Mouse (Mus musculus): ENCODE measurements around the gene Lypd3. TPM values are rescaled to one million over a fixed set of nuclear protein-coding genes. Genes with fewer than 3 reads are reported as not detected.

Lypd3 gene
- polyA plus RNA-seq, 2 experiments, result 0.03 TPM; not detected in 1

GRCm38 (mm10) chr7:24608017-24608416, 28.3 kb upstream of the Lypd3 start:
- Histone ChIP-seq H3K4me2 (ENCODE audit: low read depth) (no peak overlapping the region), H3K36me3 (replicated peaks; ENCODE audit: control insufficient read depth, insufficient read depth, low read depth) (no peaks in the 10 kb centered on the region), H3K9ac (replicated peaks) (no peak overlapping the region), H3K4me1 (replicated peaks; ENCODE audit: control insufficient read depth in 2 of 2, insufficient read depth in 2 of 2, low read length in 1 of 2) (peaks cover 3 to 6% of the 10 kb centered on the region in 2 experiments; a peak in 3 of 4 replicates), H3K27ac (no peak overlapping the region), H3K9me3 (ENCODE audit: control insufficient read depth, low read length) (no peaks in the 10 kb centered on the region), H3K4me3 (ENCODE audit: insufficient read depth in 1 of 2, low read depth in 2 of 2, low read length in 2 of 2) (no peak overlapping the region), H3K27me3 (ENCODE audit: control insufficient read depth, insufficient read depth, low read length) (peaks cover 13% of the 10 kb centered on the region)
- ATAC-seq (ENCODE audit: insufficient read depth) (peak; percentile 58; the same call in 1 of the 2 replicates), DNase-seq (ENCODE audit: low read depth in 3 of 3, low spot score in 3 of 3) (peak; percentile 49 to 63 (median 59))
- TF ChIP-seq EP300 (IDR thresholded peaks at IDR 0.05; ENCODE audit: low read depth), result no peak
- no peak for TF ChIP-seq CTCF (IDR thresholded peaks at IDR 0.05; ENCODE audit: low read depth)
- 27% methylated on average over 6 of the region's 6 CpGs for WGBS (ENCODE audit: insufficient replicate concordance)

DNA sequence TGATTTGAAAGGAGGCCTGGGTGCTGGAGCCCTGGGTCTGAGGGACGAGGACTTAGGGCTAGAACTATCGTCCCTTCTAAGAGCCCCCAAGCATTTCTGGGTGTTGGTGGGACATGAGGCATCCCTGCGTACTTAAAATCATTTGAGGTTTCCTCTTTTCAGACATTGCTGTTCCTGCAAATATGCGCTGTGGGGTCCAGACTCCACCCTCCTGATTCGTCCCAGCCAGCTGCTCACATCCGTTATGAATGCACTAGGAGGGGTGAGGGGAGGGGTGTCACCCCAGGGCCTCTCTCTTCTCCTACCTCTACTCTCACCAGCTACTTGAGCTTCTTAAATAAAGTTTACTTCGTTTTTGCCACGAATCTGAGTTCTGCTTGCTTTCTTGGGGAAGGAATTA, 27.8 kb upstream of the Lypd3 start:
- 33% methylated on average over 8 of the region's 8 CpGs for WGBS (ENCODE audit: insufficient replicate concordance)
- no peak overlapping the region for H3K4me3 ChIP-seq (ENCODE audit: insufficient read depth in 1 of 2, low read depth in 2 of 2, low read length in 2 of 2)
- H3K9me3 ChIP-seq (ENCODE audit: control insufficient read depth, low read length), result no peaks in the 10 kb centered on the region
- no peak overlapping the region for H3K9ac ChIP-seq (replicated peaks)
- H3K36me3 ChIP-seq (replicated peaks; ENCODE audit: control insufficient read depth, insufficient read depth, low read depth), result no peaks in the 10 kb centered on the region
- no peak overlapping the region for H3K4me2 ChIP-seq (ENCODE audit: low read depth)
- peaks cover 17% of the 10 kb centered on the region for H3K27me3 ChIP-seq (ENCODE audit: control insufficient read depth, insufficient read depth, low read length)
- ATAC-seq (ENCODE audit: insufficient read depth) (no peak), DNase-seq (ENCODE audit: low read depth in 3 of 3, low spot score in 3 of 3) (no peak)
- TF ChIP-seq CTCF (IDR thresholded peaks at IDR 0.05; ENCODE audit: low read depth) (no peak), EP300 (IDR thresholded peaks at IDR 0.05; ENCODE audit: low read depth) (no peak)
- no peak overlapping the region for H3K27ac ChIP-seq
- peaks cover 3 to 6% of the 10 kb centered on the region in 2 experiments; a peak in 3 of 4 replicates for H3K4me1 ChIP-seq (replicated peaks; ENCODE audit: control insufficient read depth in 2 of 2, insufficient read depth in 2 of 2, low read length in 1 of 2)

DNA sequence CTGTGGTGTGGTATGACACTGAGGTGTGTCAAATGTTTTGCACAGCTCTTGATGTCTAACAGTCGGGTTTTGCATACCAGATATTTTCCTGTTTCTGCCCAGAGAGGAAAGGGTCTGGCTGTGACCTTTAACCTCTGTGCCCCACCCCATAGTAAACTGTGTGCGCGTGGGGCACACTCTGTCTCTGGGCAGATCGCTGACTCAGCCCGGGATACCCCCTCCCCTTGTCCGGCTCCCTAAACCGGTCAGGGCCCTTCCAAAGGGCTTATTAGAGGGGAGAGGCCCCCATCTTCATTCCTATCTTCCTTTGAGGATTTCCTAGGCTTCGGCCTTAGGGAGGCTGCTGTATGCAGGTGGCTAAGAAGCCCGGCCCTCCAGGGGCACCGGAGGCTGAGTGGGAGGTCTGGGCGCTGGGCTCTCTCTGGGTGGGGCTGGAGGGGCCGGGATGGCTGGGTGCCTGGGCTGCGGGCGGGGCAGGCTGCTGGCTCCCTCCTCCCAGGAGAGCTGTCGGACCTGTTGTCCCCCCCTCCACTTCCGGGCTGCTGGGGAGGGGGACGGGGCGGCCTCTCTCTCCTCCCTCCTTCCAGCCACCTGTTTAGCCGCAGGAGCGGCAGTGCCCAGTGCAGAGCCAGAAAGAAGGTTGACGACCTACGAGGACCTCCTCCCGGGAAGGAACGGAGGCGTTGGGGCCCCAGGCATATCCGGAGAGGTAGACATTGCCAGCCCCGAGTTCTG, 26.0 kb upstream of the Lypd3 start, which contains the start of gene Phldb3:
Gene Phldb3 (plus strand): TSS at position 620 of the 735 bp plus-strand sequence.
- peak within 1 kb of the TSS; percentile 90 for H3K4me2 ChIP-seq (ENCODE audit: low read depth)
- ATAC-seq (ENCODE audit: insufficient read depth) (peak; percentile 57), DNase-seq (ENCODE audit: low read depth in 3 of 3, low spot score in 3 of 3) (no peak)
- TF ChIP-seq EP300 (IDR thresholded peaks at IDR 0.05; ENCODE audit: low read depth) (no peak), CTCF (IDR thresholded peaks at IDR 0.05; ENCODE audit: low read depth) (no peak)
- peak within 1 kb of the TSS; percentile 57 to 65 for H3K4me3 ChIP-seq (ENCODE audit: insufficient read depth in 1 of 2, low read depth in 2 of 2, low read length in 2 of 2)
- peaks cover 17% of the 10 kb centered on the region for H3K27me3 ChIP-seq (ENCODE audit: control insufficient read depth, insufficient read depth, low read length)
- no peaks in the 10 kb centered on the region for H3K9me3 ChIP-seq (ENCODE audit: control insufficient read depth, low read length)
- H3K36me3 ChIP-seq (replicated peaks; ENCODE audit: control insufficient read depth, insufficient read depth, low read depth), result no peaks in the 10 kb centered on the region
- WGBS (ENCODE audit: insufficient replicate concordance), result 4% methylated on average over 27 of the region's 27 CpGs
- H3K27ac ChIP-seq, result no peak within 1 kb of the TSS
- H3K4me1 ChIP-seq (replicated peaks; ENCODE audit: control insufficient read depth in 2 of 2, insufficient read depth in 2 of 2, low read length in 1 of 2), result peaks cover 3 to 6% of the 10 kb centered on the region in 2 experiments; a peak in 3 of 4 replicates
- peak within 1 kb of the TSS; percentile 58 for H3K9ac ChIP-seq (replicated peaks)

DNA sequence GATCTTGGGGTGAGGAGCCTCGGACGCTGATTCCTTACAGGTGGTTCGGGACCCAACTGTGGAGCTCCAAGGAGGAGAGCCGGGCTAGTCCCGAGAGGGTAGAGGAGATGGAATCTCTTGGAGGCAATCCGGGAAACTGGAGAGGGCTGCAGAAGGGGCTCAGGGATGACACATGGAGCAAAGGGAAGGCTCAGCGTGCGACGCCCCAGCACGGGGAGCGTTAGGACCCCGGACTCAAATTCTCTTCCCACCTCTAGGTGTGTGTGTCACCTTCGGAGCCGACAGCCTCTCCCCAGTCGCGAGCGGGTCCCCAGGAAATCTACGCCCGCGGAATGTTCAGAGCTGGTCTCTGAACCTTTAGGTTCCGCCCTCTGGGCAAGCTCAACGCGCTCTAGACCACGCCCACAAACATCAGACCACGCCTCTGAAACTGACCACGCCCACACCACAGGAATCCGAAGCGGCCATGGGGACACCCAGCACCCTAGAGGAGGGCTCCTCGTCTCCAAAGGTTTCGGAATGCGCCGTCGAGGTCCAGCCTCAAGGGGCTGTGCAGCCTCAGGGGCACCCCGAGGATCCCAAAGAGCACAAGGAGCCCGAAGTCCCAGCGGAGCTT, 25.4 kb upstream of the Lypd3 start:
- Histone ChIP-seq H3K4me1 (replicated peaks; ENCODE audit: control insufficient read depth in 2 of 2, insufficient read depth in 2 of 2, low read length in 1 of 2) (peaks cover 3 to 6% of the 10 kb centered on the region in 2 experiments; a peak in 3 of 4 replicates), H3K27me3 (ENCODE audit: control insufficient read depth, insufficient read depth, low read length) (peaks cover 17% of the 10 kb centered on the region), H3K36me3 (replicated peaks; ENCODE audit: control insufficient read depth, insufficient read depth, low read depth) (no peaks in the 10 kb centered on the region), H3K9ac (replicated peaks) (peak overlapping the region; percentile 58), H3K27ac (no peak overlapping the region), H3K4me2 (ENCODE audit: low read depth) (peak overlapping the region; percentile 90), H3K4me3 (ENCODE audit: insufficient read depth in 1 of 2, low read depth in 2 of 2, low read length in 2 of 2) (peak overlapping the region; percentile 57 to 65), H3K9me3 (ENCODE audit: control insufficient read depth, low read length) (no peaks in the 10 kb centered on the region)
- under 1% methylated on average over 36 of the region's 36 CpGs for WGBS (ENCODE audit: insufficient replicate concordance)
- DNase-seq (ENCODE audit: low read depth in 3 of 3, low spot score in 3 of 3) (peak; percentile 78 to 89 (median 81)), ATAC-seq (ENCODE audit: insufficient read depth) (peak; percentile 81)
- TF ChIP-seq EP300 (IDR thresholded peaks at IDR 0.05; ENCODE audit: low read depth) (no peak), CTCF (IDR thresholded peaks at IDR 0.05; ENCODE audit: low read depth) (no peak)

DNA sequence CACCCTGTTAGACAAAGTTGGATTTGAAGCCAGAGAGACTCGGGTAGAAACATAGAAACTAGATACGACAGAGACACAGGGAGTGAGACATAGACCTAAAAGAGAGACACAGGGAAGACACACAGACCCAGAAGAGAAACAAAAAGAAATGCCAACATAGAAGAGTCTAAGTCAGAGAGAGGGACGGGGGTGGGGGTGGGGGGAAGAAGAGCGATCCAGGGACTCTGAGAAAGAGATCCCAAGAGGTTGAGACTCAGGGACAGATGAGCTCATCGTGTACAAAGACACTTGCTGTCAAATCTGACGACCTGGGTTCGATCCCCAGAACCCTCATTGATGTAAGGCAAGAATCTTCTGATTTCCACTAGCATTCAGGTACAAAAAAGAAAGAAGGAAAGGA, 24.6 kb upstream of the Lypd3 start:
- TF ChIP-seq EP300 (IDR thresholded peaks at IDR 0.05; ENCODE audit: low read depth) (no peak), CTCF (IDR thresholded peaks at IDR 0.05; ENCODE audit: low read depth) (no peak)
- peaks cover 17% of the 10 kb centered on the region for H3K27me3 ChIP-seq (ENCODE audit: control insufficient read depth, insufficient read depth, low read length)
- DNase-seq (ENCODE audit: low read depth in 3 of 3, low spot score in 3 of 3) (no peak), ATAC-seq (ENCODE audit: insufficient read depth) (no peak)
- H3K9ac ChIP-seq (replicated peaks), result peak overlapping the region; percentile 53
- no peaks in the 10 kb centered on the region for H3K36me3 ChIP-seq (replicated peaks; ENCODE audit: control insufficient read depth, insufficient read depth, low read depth)
- no peak overlapping the region for H3K27ac ChIP-seq
- H3K9me3 ChIP-seq (ENCODE audit: control insufficient read depth, low read length), result no peaks in the 10 kb centered on the region
- H3K4me3 ChIP-seq (ENCODE audit: insufficient read depth in 1 of 2, low read depth in 2 of 2, low read length in 2 of 2), result peak overlapping the region; percentile 57 to 65
- peak overlapping the region; percentile 90 for H3K4me2 ChIP-seq (ENCODE audit: low read depth)
- H3K4me1 ChIP-seq (replicated peaks; ENCODE audit: control insufficient read depth in 2 of 2, insufficient read depth in 2 of 2, low read length in 1 of 2), result peaks cover 3 to 6% of the 10 kb centered on the region in 2 experiments; a peak in 3 of 4 replicates
- WGBS (ENCODE audit: insufficient replicate concordance), result 10% methylated on average over 7 of the region's 7 CpGs
